Mouse (Mus musculus) thymus, adult 2 months (tissue): Measurements from ENCODE around the gene Ell.

Experiments used
- CTCF ChIP-seq: fragments of 200-500 bp; IDR thresholded peaks from 2 replicates; pipeline ENCODE4 v1.5.1; 2012; ENCODE audit warnings: mild to moderate bottlenecking, control low read depth, low read length, moderate library complexity, borderline replicate concordance; ENCODE audit not compliant: control insufficient read depth, poor library complexity, insufficient read depth; ENCODE audit errors: extremely low read depth
- POLR2A ChIP-seq: fragments of 200-500 bp; IDR thresholded peaks from 2 replicates; pipeline ENCODE4 v1.6.1; 2012; ENCODE audit warnings: mild to moderate bottlenecking, low read length, control low read depth, moderate library complexity; ENCODE audit not compliant: control insufficient read depth, poor library complexity, insufficient read depth; ENCODE audit errors: extremely low read depth

DNA sequence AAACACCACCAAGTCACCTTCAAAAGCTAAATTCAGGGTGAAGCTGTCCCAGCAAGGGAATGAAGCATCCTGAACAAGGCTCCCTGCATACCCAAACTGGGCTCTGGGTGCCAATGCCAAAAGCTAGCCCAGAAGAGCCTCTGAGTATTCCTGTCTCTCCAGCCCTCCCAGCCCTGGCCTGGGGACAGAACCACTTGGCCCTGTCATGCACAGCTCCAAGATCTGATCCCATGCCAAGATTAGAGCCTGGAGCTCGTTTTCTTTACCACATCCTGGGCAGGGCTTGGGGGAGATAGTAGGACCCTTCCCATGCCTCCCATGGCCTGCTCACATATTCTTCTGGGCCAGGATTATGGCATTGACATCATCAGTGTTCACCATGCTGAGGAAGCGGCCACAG lies 19.7 kb upstream of the Ell start:
- TF ChIP-seq CTCF (no peak), POLR2A (no peak)
